Mouse (Mus musculus) B cell, adult 2 months (primary cell): ENCODE measurements around the gene Ipo8.

ENCODE experiments used
- DNase-seq, 2 experiments: peaks; one replicate each; pipeline ENCODE4 v3.0.0; 2022

The Ipo8 gene

DNA sequence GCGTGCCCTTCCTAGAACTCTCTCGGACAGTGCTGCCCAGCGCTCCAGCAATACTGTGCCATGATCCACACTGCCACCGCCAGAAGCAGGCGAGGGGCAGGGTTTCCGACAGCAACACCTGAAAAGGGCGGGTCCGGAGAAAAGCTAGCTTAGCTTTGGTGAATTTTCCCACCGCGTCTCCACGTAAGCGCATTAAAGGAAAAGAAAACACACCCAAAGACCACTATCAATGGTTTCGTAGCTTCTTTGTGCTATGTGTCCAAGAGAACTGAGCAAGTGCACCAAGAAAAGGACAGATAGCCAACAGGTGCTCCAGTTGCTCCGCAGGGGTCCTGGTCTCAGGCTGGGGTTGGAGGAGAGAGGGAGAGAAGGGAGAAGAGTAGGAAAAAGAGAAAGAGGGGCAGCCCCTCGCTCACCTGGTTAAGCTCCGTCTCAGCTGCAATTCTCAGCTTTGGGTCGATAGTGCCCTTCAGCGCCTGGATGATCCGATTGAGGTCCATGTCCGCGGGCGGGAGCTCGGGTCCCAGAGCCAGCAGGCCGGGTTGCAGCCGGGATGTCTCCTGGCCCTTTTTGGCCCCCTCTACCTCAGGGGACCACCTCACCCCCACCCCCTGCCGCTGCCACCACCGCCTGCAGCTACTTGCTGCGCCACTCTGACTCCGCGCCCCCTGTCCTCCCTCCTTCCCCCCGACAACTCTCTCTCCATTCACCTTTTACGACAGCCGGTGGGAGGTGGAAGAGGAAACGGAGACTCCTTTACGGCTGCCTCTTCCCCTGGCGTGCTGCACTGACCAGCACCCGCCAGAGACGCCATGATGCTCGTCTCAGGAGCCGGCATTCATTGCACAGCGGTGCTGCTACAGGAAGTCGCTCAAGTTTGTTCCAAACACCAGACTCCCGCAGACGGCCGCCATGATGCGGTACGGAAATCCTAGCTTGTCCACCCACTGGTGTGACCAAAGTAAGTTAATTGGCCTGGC, at the start of gene Ipo8:
TSS of gene Ipo8 (minus strand) at position 720 of the 980 bp plus-strand sequence.
- peak; percentile 84 for DNase-seq

DNA sequence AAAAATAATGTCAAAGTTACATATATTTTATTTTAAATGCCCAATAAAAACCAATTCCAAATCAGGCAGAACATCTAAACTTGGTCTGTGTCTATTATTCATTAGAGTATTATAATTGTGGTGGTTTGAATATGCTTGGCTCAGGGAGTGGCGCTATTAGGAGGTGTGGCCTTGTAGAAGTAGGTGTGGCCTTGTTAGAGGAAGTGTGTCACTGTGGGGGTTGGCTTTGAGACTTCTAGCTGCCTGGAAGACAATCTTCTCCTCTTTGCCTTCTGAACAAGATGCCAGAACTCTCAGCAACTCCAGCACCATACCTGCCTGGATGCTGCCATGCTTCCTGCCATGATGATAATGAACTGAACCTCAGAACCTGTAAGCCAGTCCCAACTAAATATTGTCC, 42.6 kb upstream of the Ipo8 start:
- no peak for DNase-seq

GRCm38 (mm10) chr6:148845629-148846028, 14.4 kb upstream of the Ipo8 start:
- no peak for DNase-seq

GRCm38 (mm10) chr6:148841760-148842159, 10.5 kb upstream of the Ipo8 start:
- no peak for DNase-seq

GRCm38 (mm10) chr6:148838460-148838859, 7.2 kb upstream of the Ipo8 start:
- no peak for DNase-seq

DNA sequence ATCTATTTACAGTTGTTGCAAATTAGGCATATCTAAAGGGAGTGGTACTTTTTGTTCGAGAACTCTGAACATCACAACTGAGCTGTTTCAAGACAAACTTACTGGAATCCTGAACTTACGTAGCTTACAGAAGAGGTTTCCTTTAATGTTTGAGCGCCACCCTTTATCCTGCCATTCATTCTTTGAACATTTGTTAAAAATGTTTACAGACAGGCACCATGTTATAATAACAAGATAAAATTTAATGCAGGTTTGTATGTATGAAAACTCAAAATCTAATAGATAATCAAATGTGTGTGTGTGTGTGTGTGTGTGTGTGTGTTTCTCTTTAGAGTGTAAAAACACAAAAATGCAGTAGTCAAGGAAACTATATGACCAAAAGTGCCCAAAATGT, 458 bp upstream of the Ipo8 start:
- no peak for DNase-seq

DNA sequence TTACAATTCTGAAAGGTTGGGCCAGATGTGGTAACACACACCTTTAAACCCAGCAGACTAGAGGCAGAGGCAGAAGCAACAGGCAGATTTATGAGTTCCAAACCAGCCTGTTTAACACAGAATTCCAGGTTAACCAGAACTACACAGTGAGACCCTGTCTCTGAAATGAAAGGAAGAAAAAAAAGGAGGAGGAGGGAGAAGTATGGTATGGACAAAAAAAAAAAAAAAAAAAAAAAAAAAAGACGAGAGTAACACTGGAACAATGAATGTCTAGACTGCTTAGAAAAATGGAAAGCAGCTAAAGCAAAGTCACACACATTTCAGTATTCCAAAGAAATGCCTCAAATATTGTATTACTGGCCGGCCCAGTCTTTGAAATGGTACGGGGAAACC, 916 bp downstream of the Ipo8 start:
- no peak for DNase-seq

GRCm38 (mm10) chr6:148826119-148826518, 5.1 kb downstream of the Ipo8 start:
- DNase-seq: no peak

DNA sequence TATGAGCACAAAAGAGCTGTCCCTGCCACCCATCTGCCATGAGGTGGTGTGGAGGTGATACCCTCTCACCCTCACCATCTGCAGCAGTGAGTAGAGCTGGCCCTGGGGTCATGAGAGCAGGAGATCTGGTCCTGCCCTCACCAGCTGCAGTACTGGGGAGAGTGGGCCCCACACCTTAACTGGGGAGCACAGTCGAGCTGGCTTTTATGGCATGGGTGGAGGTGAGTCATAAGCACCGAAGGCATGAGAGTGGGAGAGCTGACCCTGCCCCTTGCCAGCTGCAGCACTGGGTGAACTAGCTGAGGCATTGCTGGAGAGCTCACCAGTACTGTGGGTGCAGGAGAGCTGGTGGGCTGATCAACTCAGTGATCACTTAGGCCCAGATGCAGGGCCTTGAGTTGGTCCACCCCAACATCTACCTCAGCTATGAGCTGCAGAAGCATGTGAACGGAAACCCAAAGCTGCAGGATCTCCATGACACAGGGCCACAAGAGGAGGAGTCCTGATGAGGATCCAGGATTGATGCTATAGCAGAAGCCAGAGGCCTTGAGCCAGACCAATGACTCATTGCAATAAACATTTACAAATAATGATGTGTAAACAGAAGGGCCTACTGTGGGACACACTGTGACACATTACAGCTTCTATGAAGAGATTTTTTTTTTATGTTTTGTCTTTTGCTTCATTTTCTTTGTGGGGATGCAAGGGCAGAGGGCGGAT, 12.5 kb downstream of the Ipo8 start:
- no peak for DNase-seq

DNA sequence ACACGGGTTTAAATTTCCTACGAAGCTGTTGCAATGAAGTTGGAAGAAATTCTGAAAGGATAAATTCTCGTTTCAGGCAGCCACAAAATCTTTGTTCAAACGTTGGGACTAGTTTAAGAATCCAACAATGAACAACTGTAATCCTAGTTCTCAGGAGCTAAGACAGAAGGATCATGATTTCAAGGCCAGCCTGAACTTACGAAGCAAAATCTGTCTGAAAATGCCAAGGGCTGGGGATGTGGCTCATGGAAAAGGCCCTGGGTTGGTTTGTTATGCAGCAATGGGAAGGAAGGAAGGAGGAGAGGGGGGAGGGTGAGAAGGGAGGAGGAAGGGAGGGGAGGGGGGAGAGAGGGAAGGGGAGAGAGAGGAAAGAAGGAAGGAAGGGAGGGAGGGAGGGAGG, 14.5 kb downstream of the Ipo8 start:
- DNase-seq: no peak

- DNase-seq: no peak
These were observed 20.1 kb downstream of the Ipo8 start for GRCm38 (mm10) chr6:148811117-148811516.

DNA sequence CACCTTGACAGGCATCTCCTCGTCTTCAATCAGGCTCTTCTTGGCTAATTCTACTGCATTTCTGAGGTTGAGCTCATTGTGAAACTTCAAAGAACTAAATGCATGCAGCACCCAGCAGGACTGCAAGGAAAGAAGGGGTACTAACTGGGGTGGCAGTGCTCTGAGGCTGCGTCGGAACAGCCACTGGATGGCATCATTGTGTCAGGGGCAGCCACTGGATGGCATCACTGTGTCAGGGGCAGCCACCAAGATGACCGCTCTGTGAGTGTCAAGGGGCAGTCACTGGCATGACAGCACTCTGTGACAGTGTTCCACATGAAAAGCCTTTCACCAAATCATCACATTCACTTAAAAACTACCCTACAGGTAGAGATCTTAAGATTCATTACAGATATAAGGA, 31.5 kb downstream of the Ipo8 start:
- DNase-seq: no peak

DNA sequence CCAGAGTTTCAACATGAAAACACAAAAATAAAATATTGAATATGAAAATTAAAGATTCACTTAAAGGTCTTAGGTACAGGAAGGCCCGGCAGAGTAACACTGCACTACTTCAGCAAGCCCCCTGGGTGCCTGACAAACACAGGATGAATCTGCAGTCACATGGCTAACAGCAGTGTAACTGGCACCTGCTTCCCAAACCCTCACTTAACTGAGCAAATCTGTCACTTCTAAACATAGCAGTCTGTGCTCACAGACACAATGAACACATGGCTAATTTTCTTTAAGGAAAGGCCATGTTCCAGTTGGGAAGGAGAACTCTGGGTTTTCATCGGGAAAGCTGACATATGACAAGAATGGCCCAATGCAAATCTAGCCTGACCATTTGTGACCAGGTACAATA, 36.1 kb downstream of the Ipo8 start:
- no peak for DNase-seq

- DNase-seq: no peak
These were observed 42.1 kb downstream of the Ipo8 start for GRCm38 (mm10) chr6:148789010-148789673.

DNA sequence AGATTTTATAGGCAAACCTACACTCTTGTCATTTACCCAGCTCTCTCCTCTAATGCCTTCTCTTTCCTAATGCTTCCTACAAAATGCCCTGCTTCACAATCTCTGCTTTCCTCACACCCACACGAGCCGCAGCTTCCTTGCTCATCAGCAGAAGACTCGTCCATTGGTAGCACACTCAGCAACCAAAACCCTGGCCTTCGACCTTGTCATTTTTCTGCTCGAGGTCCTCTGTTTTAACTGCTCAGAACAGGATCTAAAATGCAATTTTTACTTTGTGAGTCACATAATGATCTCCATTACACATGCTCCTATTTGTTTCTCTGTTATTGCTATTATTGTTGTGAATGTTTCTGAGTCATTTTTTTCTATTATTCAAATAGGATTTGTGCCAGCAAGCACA, 45.1 kb downstream of the Ipo8 start:
- no peak for DNase-seq

DNA sequence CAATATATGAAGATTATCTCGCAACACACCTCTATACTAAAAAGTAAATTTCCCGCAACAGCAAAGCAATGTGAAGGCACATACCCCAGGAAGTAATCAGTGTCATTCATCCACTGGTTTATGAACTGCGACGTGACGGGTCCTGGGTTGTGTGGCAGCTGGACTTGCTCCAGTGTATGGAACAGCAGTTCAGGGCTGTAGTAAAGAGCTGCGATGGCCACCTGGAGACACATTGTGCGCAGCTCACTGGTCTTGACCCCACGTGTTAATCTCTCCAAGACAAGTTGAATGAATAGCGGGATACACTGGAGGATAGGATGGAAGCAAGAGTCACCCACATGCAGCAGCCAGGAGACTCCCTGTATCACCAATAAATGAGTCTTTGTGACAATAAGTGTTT, 46.8 kb downstream of the Ipo8 start:
- DNase-seq: no peak

DNA sequence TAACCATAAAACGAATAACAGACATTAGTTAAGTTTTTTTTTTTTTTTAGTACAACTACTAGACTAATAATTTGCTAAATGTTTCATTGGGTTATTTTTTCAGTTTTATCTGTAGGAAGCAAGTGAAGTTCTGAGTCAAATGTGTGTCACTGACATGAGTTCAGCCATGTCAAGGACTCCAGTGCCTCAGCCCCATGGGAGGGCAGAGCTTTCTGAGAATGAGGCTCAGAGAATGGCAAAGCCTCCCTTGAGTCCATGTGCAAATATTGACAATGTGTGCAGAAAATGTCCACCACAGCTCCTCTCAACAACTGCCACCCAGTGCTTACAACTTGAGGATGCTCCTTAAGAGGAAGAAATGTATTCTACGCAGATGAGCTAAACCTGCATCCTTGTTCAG, 55.0 kb downstream of the Ipo8 start:
- DNase-seq: no peak

- DNase-seq: no peak
These were observed 59.8 kb downstream of the Ipo8 start for GRCm38 (mm10) chr6:148771423-148771822.

DNA sequence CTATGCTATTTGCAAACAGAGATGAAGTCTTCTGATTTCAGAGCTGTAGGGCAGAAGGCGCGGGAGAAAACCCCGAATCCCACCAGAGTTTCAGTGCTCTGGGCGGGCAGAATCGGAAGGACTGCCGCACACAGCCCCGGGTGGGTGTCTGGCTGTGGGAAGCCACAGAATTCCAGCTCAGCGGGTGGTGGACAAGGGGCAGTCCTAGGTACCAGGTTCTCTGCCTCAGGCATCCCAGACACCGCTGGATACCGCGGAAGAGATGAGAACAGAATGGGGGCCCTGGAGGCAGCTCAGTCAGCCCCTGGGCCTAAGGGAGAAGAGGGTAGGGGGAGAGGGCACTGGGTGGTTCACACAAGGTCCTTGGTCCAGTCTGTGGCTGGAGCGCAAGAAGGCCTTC, 62.8 kb downstream of the Ipo8 start:
- no peak for DNase-seq

DNA sequence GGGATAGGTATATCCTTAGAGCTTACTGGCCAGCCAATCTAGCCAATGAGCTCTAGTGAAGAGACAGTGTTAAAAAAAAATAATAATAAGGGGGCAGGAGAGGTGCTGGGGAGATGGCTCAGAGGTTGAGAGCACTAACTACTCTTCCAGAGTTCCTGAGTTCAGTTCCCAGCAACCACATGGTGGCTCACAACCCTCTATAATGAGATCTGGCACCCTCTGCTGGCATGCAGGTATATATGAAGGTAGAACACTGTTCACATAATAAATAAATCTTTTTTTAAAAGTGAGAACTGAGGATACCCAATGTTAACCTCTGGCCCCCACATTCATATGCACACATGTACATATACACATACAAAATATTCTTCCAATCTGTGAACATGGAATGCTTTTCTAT, 64.0 kb downstream of the Ipo8 start:
- no peak for DNase-seq

- DNase-seq: no peak
These were observed 69.1 kb downstream of the Ipo8 start for GRCm38 (mm10) chr6:148761967-148762712.

DNA sequence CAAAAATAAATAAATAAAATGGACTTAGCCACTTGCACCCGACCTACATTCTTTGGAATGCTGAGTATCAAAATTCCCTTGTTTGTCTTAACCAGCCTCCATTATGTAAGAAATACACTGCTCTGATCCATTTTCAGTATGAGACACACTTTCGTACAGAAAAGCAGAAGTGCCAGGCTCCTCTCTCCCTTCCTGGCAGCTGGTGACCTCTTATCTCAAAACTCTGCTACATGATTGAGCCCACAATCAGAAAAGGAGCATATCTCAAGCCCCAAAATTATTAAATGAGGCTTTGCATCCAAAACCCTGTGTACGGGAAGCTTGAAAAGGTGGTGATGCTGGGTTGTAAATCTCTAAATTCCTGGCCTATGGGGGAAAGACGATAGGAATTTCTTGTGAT, 69.8 kb downstream of the Ipo8 start:
- DNase-seq: no peak

DNA sequence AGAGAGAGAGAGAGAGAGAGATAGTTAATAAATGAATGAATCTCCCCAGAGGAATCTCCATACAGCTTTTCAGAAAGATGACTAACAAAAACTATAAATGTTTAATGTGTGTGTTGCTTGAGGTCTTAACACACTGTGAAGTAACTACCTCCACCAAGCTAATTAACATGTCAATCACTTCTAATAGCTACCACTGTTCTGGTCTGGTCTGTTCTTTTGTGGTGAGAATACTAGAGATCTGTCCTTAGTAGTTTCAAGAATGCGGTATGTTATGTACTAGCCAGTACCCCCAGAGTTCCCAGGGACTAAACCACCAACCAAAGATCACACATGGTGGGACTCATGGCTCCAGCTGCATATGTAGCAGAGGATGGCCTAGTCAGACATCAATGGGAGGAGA, 74.7 kb downstream of the Ipo8 start:
- no peak for DNase-seq
